Mouse (Mus musculus) v-Abl transformed pro-B cells (cell line): ENCODE data around the gene Tmem150b.

Experiments
- in situ Hi-C, 2 experiments: fragments of 400-800 bp; cut with MboI; formaldehyde crosslinking; loops; one replicate each; pipeline ENCODE4 v1.15.1; 2025; ENCODE audit not compliant: unreplicated experiment in 2 of 2

Tmem150b gene

DNA sequence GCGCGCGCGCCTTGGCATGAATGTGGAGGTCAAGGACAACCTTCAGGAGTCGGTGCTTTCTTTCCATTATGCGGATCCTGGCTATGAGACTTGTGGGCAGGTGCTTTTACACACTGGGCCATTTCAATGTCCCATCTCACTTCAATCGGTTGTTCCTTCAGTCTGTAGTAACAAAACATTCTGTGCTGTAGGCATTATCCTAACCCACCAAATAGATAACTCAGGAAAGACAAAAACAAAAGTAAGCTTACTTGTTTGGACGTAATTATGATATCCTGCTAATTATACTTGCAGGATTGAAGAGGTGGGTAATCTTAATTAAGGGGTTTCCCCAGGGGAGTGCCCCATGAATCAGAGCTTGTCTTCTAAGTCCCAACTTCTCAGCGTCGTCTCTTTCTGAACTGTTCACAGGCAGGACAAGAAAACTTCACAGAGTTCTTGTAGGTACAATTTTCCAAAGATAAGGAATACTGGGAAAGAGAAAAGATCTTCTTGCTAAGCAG is 14.0 kb upstream of the Tmem150b start:
- in situ Hi-C loops: loop anchor here in 1 of 2 experiments (5.0 kb wide), 1 partner anchor 52 kb away; the partner anchor contains the start of gene Hspbp1

DNA sequence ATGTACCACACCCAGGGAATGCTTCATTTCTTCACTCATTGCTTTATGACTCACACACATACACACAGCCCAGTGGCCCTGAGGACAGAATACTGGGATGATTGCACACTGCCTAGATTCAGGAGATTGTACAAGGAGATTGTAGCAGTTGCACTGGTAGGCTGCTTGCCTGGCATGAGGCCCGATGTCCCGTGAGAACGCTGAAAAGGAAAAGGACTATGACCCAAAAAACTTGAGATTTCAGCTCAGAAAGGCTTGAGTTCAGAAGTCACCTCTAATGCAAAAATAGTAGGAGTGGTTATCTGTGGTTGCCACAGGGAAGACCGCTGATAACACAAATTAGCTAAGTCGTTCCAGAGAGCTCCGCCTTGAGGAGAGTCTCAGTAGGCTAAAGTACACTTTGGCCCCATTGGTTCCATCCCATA is 7.9 kb upstream of the Tmem150b start:
- in situ Hi-C loops: loop anchor here in 1 of 2 experiments (5.0 kb wide), 1 partner anchor 36 kb away; no protein-coding TSS in a partner anchor

- in situ Hi-C loops: loop anchor here in 1 of 2 experiments (5.0 kb wide), 1 partner anchor 34 kb away; no protein-coding TSS in a partner anchor
Measured at GRCm38 (mm10) chr7:4731090-4731489, 6.0 kb upstream of the Tmem150b start.

- in situ Hi-C loops: no loop called here
Measured at GRCm38 (mm10) chr7:4724359-4724758, 690 bp downstream of the Tmem150b start.

DNA sequence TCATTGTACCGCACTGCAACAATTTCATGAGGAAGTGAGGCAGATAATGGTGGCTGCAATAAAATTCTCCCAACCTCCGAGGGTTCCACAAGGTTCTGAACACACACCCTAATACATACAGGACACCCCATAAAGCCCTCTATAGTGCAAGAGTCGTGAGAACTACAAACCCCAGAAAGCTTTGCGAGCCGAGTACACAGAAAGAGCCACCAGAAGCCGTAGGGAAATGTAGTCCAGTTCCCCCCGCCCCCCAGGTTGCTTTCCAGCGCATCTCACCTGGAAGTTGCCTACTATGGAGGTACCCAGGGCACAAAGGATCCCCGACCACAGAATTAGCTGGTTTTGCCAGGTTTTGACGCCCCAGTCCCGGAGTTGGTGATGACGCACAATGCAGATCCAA is 1.5 kb downstream of the Tmem150b start:
- in situ Hi-C loops: no loop called here

- in situ Hi-C loops: no loop called here
Measured at GRCm38 (mm10) chr7:4719276-4719675, 5.8 kb downstream of the Tmem150b start.

DNA sequence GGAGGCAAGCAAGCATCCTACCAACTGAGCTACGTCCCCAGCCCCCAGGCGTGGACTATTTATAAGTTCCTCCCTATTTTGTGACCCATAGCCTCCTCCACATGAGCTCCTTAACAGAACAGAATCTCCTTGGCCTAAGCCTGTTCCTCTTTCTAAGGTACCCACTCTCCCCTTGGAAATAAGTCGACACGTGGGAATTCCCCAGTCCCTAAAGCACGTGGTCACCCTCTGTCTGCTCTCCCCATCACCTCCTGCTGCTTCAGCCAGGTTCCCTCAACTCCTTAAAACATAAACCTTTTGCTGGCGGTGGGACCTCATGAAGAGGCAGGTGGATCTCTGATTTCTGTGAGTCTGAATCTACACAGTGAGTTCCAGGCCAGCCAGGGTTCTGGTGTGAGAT is 8.1 kb downstream of the Tmem150b start:
- in situ Hi-C loops: no loop called here

- in situ Hi-C loops: loop anchor here in 1 of 2 experiments (5.0 kb wide), 1 partner anchor 70 kb away; the partner anchor contains the start of genes Il11 and Tmem190
Measured at GRCm38 (mm10) chr7:4712594-4712993, 12.5 kb downstream of the Tmem150b start.

- in situ Hi-C loops: no loop called here
Measured at GRCm38 (mm10) chr7:4705098-4705497, 20.0 kb downstream of the Tmem150b start.

DNA sequence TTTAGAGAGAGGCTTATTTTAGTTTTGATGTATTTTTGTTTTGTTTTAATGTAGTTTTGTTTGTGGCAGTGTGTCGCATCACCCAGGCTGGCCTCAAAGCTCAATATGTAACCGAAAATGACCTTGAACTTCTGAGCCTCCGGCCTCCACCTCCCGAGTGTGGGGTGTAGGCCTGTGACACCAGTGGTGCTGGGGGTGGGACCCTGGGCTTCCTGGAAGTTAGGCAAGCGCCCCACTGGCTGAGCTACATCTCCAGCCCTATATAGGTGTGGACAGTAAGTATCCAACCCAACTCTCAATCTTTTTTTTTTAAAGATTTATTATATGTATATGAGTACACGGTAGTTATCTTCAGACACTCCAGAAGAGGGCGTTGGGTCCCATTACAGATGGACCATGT is 21.9 kb downstream of the Tmem150b start:
- in situ Hi-C loops: no loop called here

- in situ Hi-C loops: no loop called here
Measured at GRCm38 (mm10) chr7:4702334-4702733, 22.7 kb downstream of the Tmem150b start.

GRCm38 (mm10) chr7:4693004-4693403 is 32.0 kb downstream of the Tmem150b start:
- in situ Hi-C loops: no loop called here

- in situ Hi-C loops: no loop called here
Measured at GRCm38 (mm10) chr7:4690951-4691653, 33.9 kb downstream of the Tmem150b start.

DNA sequence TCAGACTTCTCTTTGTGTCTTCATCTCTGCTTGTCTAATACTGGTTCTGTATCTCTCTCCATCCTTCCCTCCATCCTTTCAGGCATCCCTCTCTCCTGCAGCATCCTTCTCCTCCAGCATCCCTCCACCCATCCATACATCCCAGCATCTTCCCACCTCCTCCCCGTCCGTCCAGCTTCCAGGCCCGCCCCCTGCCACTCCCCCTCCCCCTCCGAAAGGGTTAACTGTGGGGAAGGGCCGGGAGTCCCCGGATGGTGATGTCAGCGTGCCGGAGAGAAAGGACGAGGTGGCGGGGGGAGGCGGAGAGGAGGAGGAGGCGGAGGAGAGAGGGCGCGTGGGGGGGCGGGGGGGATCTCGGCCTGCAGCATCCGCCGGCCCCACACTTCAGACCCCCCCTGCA is 34.7 kb downstream of the Tmem150b start, which contains the start of gene Brsk1:
TSS of gene Brsk1 (plus strand) at position 218 of the 400 bp plus-strand sequence.
- in situ Hi-C loops: no loop called here

GRCm38 (mm10) chr7:4684632-4685417 is 40.2 kb downstream of the Tmem150b start, which contains the start of gene Hspbp1:
TSS of gene Hspbp1 (minus strand) at chr7:4685068.
- in situ Hi-C loops: loop anchor here in 1 of 2 experiments (5.0 kb wide), 2 partner anchors 43 to 52 kb away; no protein-coding TSS in a partner anchor

GRCm38 (mm10) chr7:4684203-4684602 is 40.8 kb downstream of the Tmem150b start:
- in situ Hi-C loops: loop anchor here in 1 of 2 experiments (5.0 kb wide), 1 partner anchor 42 kb away; no protein-coding TSS in a partner anchor

DNA sequence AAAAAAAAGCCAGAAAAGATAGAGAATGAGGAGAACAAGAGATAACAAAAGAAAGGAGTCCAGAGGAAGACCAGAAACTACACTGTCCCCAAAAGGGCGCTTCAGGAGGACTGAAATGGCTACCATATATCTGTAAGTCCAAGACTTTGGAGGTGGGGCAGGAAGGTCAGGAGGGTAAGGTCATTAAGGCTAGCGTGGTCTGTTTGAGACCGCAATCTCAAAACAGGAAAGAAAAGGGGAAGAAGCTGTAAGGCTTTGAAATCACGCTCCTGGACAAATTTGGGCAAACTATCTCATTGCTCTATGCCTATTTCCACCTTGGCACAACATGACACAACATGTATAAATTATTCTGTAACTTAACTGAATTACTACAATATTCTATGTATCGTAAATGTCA is 41.7 kb downstream of the Tmem150b start:
- in situ Hi-C loops: loop anchor here in 1 of 2 experiments (5.0 kb wide), 1 partner anchor 41 kb away; no protein-coding TSS in a partner anchor

- in situ Hi-C loops: no loop called here
Measured at GRCm38 (mm10) chr7:4675200-4675599, 49.8 kb downstream of the Tmem150b start.

- in situ Hi-C loops: loop anchor here (25.0 kb wide), 2 partner anchors 388 to 987 kb away; partner anchors contain the start of genes Mboat7 (in 2 of the 2), Tmc4 (in 2 of the 2), Tsen34 (in 2 of the 2) and U2af2 (in 1 of the 2)
Measured at GRCm38 (mm10) chr7:4674114-4674731, 50.8 kb downstream of the Tmem150b start.

GRCm38 (mm10) chr7:4671956-4672355 is 53.1 kb downstream of the Tmem150b start:
- in situ Hi-C loops: loop anchor here (25.0 kb wide), 2 partner anchors 390 to 985 kb away; partner anchors contain the start of genes Mboat7 (in 2 of the 2), Tmc4 (in 2 of the 2), Tsen34 (in 2 of the 2) and U2af2 (in 1 of the 2)
